11 mouse cellular contexts compared by ENCODE assay signal in genomic region chr13:83573855-83574583, GRCm38 (mm10).
DNase-seq lines count a peak whose midpoint lies in the region; ATAC-seq and TF ChIP-seq lines count a peak whose summit lies in the region.
"Had no signal": no experiment of that assay in that cellular context is flagged by ENCODE, and none has a peak within 500 bp of the region (broad histone marks: within the 10 kb centered on the region; RNA-seq: fewer than 3 reads in every experiment).

No protein-coding gene starts in this region.

- peak overlapping the region; percentile 89 for H3K9ac ChIP-seq in CH12.LX (ENCODE audit: insufficient read depth, low read depth)
- no peak overlapping the region for H3K9ac ChIP-seq in liver, embryonic 14.5 days (replicated peaks)
- no peak overlapping the region for H3K9ac ChIP-seq in forebrain, postnatal 0 days

- H3K4me1 ChIP-seq in CH12.LX (ENCODE audit: control insufficient read depth in 1 of 2, insufficient read depth in 2 of 2): peaks cover 3 to 58% of the 10 kb centered on the region in 2 experiments; a peak in 3 of 4 replicates
- H3K4me1 ChIP-seq in liver, embryonic 14.5 days (replicated peaks; ENCODE audit: control insufficient read depth in 2 of 2, insufficient read depth in 2 of 2, low read length in 1 of 2): peaks cover 3 to 16% of the 10 kb centered on the region in 2 experiments; a peak in 3 of 4 replicates
- H3K4me1 ChIP-seq in forebrain, postnatal 0 days (ENCODE audit: insufficient read depth): no peaks in the 10 kb centered on the region

- H3K4me3 ChIP-seq in CH12.LX (replicated peaks in 1 of 3; ENCODE audit: low read depth in 2 of 3, low read length in 2 of 3, poor library complexity in 1 of 3): peak overlapping the region in 2 of 3 experiments; percentile 34 to 36
- H3K4me3 ChIP-seq in liver, embryonic 14.5 days (ENCODE audit: insufficient read depth in 1 of 2, low read depth in 2 of 2, low read length in 2 of 2): no peak overlapping the region
- H3K4me3 ChIP-seq in forebrain, postnatal 0 days (ENCODE audit: low read depth, low read length): no peak overlapping the region

- peaks cover 3 to 23% of the 10 kb centered on the region in 2 experiments for H3K36me3 ChIP-seq in CH12.LX (replicated peaks in 1 of 2; ENCODE audit: control insufficient read depth in 1 of 2, insufficient read depth in 1 of 2, low read length in 1 of 2)
- no peaks in the 10 kb centered on the region for H3K36me3 ChIP-seq in liver, embryonic 14.5 days (replicated peaks; ENCODE audit: control insufficient read depth, insufficient read depth, low read depth)
- H3K36me3 ChIP-seq in forebrain, postnatal 0 days (ENCODE audit: insufficient read depth): no peaks in the 10 kb centered on the region

- H3K79me2 ChIP-seq in CH12.LX (replicated peaks; ENCODE audit: control insufficient read depth, extremely low read depth, insufficient read depth, poor library complexity, severe bottlenecking): peaks cover 53% of the 10 kb centered on the region

- 0 out of 2 replicates have a peak, but pooled peaks have one; percentile 11 for TF ChIP-seq EP300 in CH12.LX (IDR thresholded peaks at IDR 0.05; ENCODE audit: low read length)
- TF ChIP-seq EP300 in liver, embryonic 14.5 days (IDR thresholded peaks at IDR 0.05; ENCODE audit: low read depth): no peak

- in situ Hi-C loops in CH12.LX (cut with MboI; ENCODE audit: low pct_ligation_motif_present, low pct_unique_long_range_greater_than_20kb, low sequenced_read_pairs): no loop called here

- 31% methylated on average over 8 of the region's 8 CpGs for WGBS in liver, embryonic 14.5 days (ENCODE audit: insufficient replicate concordance)
- 55% methylated on average over 8 of the region's 8 CpGs for WGBS in forebrain, postnatal 0 days

- peak overlapping the region; percentile 99; the same call in 1 of the 2 replicates for H3K4me2 ChIP-seq in CH12.LX (ENCODE audit: insufficient read depth, low read depth, poor library complexity, severe bottlenecking)
- peak overlapping the region; percentile 33 for H3K4me2 ChIP-seq in liver, embryonic 14.5 days (ENCODE audit: low read depth)
- H3K4me2 ChIP-seq in forebrain, postnatal 0 days (ENCODE audit: low read depth): no peak overlapping the region

- peak overlapping the region; percentile 96 for H3K27ac ChIP-seq in CH12.LX (ENCODE audit: insufficient read depth, low read depth)
- H3K27ac ChIP-seq in liver, embryonic 14.5 days: no peak overlapping the region
- no peak overlapping the region for H3K27ac ChIP-seq in forebrain, postnatal 0 days (ENCODE audit: low read depth, low read length)
- H3K27ac ChIP-seq: hindbrain, postnatal 0 days had no signal

- no peak for TF ChIP-seq RAD21 in CH12.LX (IDR thresholded peaks at IDR 0.05; ENCODE audit: low read depth, low read length)

- ATAC-seq in liver, embryonic 14.5 days (ENCODE audit: insufficient read depth): no peak
- no peak for ATAC-seq in forebrain, postnatal 0 days
- ATAC-seq: hindbrain, postnatal 0 days had no signal

- TF ChIP-seq POLR2A in CH12.LX (IDR thresholded peaks at IDR 0.05; ENCODE audit: low read depth, low read length): no peak

- DNase-seq in kidney, adult 9 months: peak; percentile 43
- no peak for DNase-seq in kidney, postnatal 36 days
- DNase-seq in CH12.LX (ENCODE audit: extremely low read depth): no peak
- peak; percentile 29 for DNase-seq in Muller cell, postnatal 12 days (ENCODE audit: inconsistent ontology term)
- no peak for DNase-seq in liver, embryonic 14.5 days (ENCODE audit: low read depth in 3 of 3, low spot score in 3 of 3)
- no peak for DNase-seq in thymus, postnatal 4 days
- DNase-seq in forebrain, postnatal 0 days: no peak
- DNase-seq: cerebellum, postnatal 10 days; kidney, postnatal 4 days; left cerebral cortex, postnatal 4 days had no signal

- no peak for TF ChIP-seq CTCF in CH12.LX (conservative IDR thresholded peaks at IDR 0.05 in 1 of 2, IDR thresholded peaks at IDR 0.05 in 1 of 2; ENCODE audit: low read depth in 2 of 2, low read length in 2 of 2)
- TF ChIP-seq CTCF in liver, embryonic 14.5 days (IDR thresholded peaks at IDR 0.05; ENCODE audit: low read depth): no peak
- TF ChIP-seq CTCF in forebrain, postnatal 0 days (IDR thresholded peaks at IDR 0.05; ENCODE audit: low read depth): no peak

- dilution Hi-C loops in CH12.LX (cut with MboI; ENCODE audit: extremely low pct_ligation_motif_present, extremely low pct_unique_long_range_greater_than_20kb, low sequenced_read_pairs): no loop called here

- no peaks in the 10 kb centered on the region for H3K9me3 ChIP-seq in CH12.LX (replicated peaks; ENCODE audit: low read length)
- H3K9me3 ChIP-seq in liver, embryonic 14.5 days (ENCODE audit: control insufficient read depth, low read length): no peaks in the 10 kb centered on the region
- H3K9me3 ChIP-seq in forebrain, postnatal 0 days (ENCODE audit: low read length): no peaks in the 10 kb centered on the region

- no peaks in the 10 kb centered on the region for H3K27me3 ChIP-seq in CH12.LX (replicated peaks)
- no peaks in the 10 kb centered on the region for H3K27me3 ChIP-seq in liver, embryonic 14.5 days (ENCODE audit: control insufficient read depth, insufficient read depth, low read length)
- no peaks in the 10 kb centered on the region for H3K27me3 ChIP-seq in forebrain, postnatal 0 days (ENCODE audit: insufficient read depth, low read length)

TF ChIP-seq in CH12.LX, 34 proteins besides CTCF, POLR2A, EP300 and RAD21:
- TF ChIP-seq ZMIZ1 (IDR thresholded peaks at IDR 0.05; ENCODE audit: low read depth, low read length): no peak
- TF ChIP-seq SIN3A (IDR thresholded peaks at IDR 0.05; ENCODE audit: low read length): peak; percentile 62
- peak; percentile 35; the same call in 1 of the 2 replicates for TF ChIP-seq JUND (conservative IDR thresholded peaks at IDR 0.05; ENCODE audit: low read depth, low read length)
- no peak for TF ChIP-seq NELFE (IDR thresholded peaks at IDR 0.05; ENCODE audit: low read depth, low read length)
- TF ChIP-seq MAX (IDR thresholded peaks at IDR 0.05; ENCODE audit: low read length): peak; percentile 81
- peak; percentile 72 for TF ChIP-seq BHLHE40 (IDR thresholded peaks at IDR 0.05; ENCODE audit: low read depth, low read length)
- peak; percentile 95 for TF ChIP-seq MXI1 (IDR thresholded peaks at IDR 0.05; ENCODE audit: low read depth, low read length)
- no peak for TF ChIP-seq ZNF384 (IDR thresholded peaks at IDR 0.05; ENCODE audit: low read depth, low read length)
- TF ChIP-seq TBP (conservative IDR thresholded peaks at IDR 0.05; ENCODE audit: low read depth, low read length): no peak
- peak; percentile 92 for TF ChIP-seq MYC (IDR thresholded peaks at IDR 0.05; ENCODE audit: low read depth, low read length)
- no peak for TF ChIP-seq JUN (IDR thresholded peaks at IDR 0.05; ENCODE audit: insufficient read depth, low read depth, low read length)
- peak; percentile 89 for TF ChIP-seq CHD1 (IDR thresholded peaks at IDR 0.05; ENCODE audit: low read depth, low read length)
- TF ChIP-seq TCF12 (IDR thresholded peaks at IDR 0.05; ENCODE audit: low read depth, low read length): 0 out of 2 replicates have a peak, but pooled peaks have one; percentile 14
TF ChIP-seq in CH12.LX: peak in this region for 8.

Comparison
In these comparisons a context has a peak if more than half of its experiments do, and no peak if none do; other contexts are left out.
1. DNase-seq: peak in kidney, adult 9 months (single experiment) and Muller cell, postnatal 12 days (single experiment); none in kidney, postnatal 36 days (0 of 2), CH12.LX (single experiment), liver, embryonic 14.5 days (0 of 3), thymus, postnatal 4 days (single experiment) and forebrain, postnatal 0 days (single experiment).
2. H3K4me3 ChIP-seq: peak in CH12.LX (2 of 3); none in liver, embryonic 14.5 days (0 of 2) and forebrain, postnatal 0 days (single experiment).